Mouse (Mus musculus) inflammation-experienced regulatory T-cells, adult 16 weeks (primary cell): ENCODE data around the gene 1700013F07Rik. TPM values are rescaled to one million over a fixed set of nuclear protein-coding genes. Genes with fewer than 3 reads are reported as not detected.

Experiments used
- polyA plus RNA-seq: library from polyadenylated mRNA; unstranded; fragments of 100-300 nt; shearing (Covaris generic); gene quantifications from one replicate; pipeline ENCODE4 v1.2.1, GENCODE M21; 2017

Gene 1700013F07Rik
- not detected for polyA plus RNA-seq

DNA sequence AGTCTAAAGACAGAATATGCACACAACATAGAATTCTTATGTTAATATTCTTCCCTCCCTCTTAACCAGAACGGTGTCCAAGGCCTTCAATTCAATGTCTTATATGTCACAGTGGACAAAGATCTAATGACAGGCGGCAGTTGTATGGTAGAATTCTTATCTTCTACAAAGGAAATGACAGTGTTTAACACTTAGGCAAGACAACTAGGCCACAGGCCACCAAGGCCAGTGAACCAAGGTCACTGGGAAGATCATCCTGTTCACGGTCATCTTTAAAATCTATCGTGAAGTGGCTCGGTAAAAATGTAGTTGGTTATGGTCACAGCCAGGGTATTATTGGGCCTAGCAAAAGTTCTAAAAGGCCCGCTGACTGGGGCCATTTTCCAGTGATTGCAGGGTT is at the start of gene 1700013F07Rik:
Gene 1700013F07Rik (plus strand): TSS at position 200 of the 400 bp plus-strand sequence.

GRCm38 (mm10) chr3:108536517-108537260 is 2.7 kb downstream of the 1700013F07Rik start, which contains the start of gene 5330417C22Rik:
5330417C22Rik (minus strand) TSS chr3:108536536.

GRCm38 (mm10) chr3:108562133-108562730 is 28.3 kb downstream of the 1700013F07Rik start, which contains the start of gene Tmem167b:
Tmem167b (minus strand) TSS chr3:108562466.

GRCm38 (mm10) chr3:108571443-108572294 is 37.7 kb downstream of the 1700013F07Rik start, which contains the start of gene Taf13:
Taf13 (plus strand) TSS chr3:108571698.

GRCm38 (mm10) chr3:108590786-108591529 is 57.0 kb downstream of the 1700013F07Rik start, which contains the start of gene Wdr47:
Wdr47 (plus strand) TSS chr3:108591279.

Other genes starting within 250 kb of the 1700013F07Rik start
- gene Mybphl, start 169.2 kb upstream of the 1700013F07Rik start, polyA plus RNA-seq: not detected
- 1.4 TPM for gene Psrc1, start 150.3 kb upstream of the 1700013F07Rik start, polyA plus RNA-seq
- gene Celsr2, start 118.6 kb upstream of the 1700013F07Rik start, polyA plus RNA-seq: 0.61 TPM
- 185 TPM for gene Sars, start 88.9 kb upstream of the 1700013F07Rik start, polyA plus RNA-seq
- 2.3 TPM for gene 5330417C22Rik, start 2.4 kb downstream of the 1700013F07Rik start, polyA plus RNA-seq
- gene Tmem167b, start 28.3 kb downstream of the 1700013F07Rik start, polyA plus RNA-seq: 39.7 TPM
- 26.2 TPM for gene Taf13, start 37.5 kb downstream of the 1700013F07Rik start, polyA plus RNA-seq
- gene Wdr47, start 57.1 kb downstream of the 1700013F07Rik start, polyA plus RNA-seq: 16.6 TPM
- gene Clcc1, start 119.8 kb downstream of the 1700013F07Rik start, polyA plus RNA-seq: 80.6 TPM
- 3.2 TPM for gene Gpsm2, start 188.2 kb downstream of the 1700013F07Rik start, polyA plus RNA-seq
- gene Aknad1, start 205.5 kb downstream of the 1700013F07Rik start, polyA plus RNA-seq: not detected